Mouse (Mus musculus): ENCODE data around the gene Fancc. TPM values are rescaled to one million over a fixed set of nuclear protein-coding genes. Genes with fewer than 3 reads are reported as not detected.

The Fancc gene
- polyA plus RNA-seq, 1 experiment: 9.7 TPM

GRCm38 (mm10) chr13:63261676-63262075 is 235.4 kb downstream of the Fancc start:
- no peak overlapping the region for H3K27ac ChIP-seq (ENCODE audit: control insufficient read depth, insufficient read depth, low read depth, low read length)
- no peak for TF ChIP-seq POLR2A (IDR thresholded peaks at IDR 0.05; ENCODE audit: control insufficient read depth, low read depth, low read length)
- TF ChIP-seq CTCF (IDR thresholded peaks at IDR 0.05; ENCODE audit: control insufficient read depth, insufficient read depth, insufficient replicate concordance, low read depth, low read length): no peak

DNA sequence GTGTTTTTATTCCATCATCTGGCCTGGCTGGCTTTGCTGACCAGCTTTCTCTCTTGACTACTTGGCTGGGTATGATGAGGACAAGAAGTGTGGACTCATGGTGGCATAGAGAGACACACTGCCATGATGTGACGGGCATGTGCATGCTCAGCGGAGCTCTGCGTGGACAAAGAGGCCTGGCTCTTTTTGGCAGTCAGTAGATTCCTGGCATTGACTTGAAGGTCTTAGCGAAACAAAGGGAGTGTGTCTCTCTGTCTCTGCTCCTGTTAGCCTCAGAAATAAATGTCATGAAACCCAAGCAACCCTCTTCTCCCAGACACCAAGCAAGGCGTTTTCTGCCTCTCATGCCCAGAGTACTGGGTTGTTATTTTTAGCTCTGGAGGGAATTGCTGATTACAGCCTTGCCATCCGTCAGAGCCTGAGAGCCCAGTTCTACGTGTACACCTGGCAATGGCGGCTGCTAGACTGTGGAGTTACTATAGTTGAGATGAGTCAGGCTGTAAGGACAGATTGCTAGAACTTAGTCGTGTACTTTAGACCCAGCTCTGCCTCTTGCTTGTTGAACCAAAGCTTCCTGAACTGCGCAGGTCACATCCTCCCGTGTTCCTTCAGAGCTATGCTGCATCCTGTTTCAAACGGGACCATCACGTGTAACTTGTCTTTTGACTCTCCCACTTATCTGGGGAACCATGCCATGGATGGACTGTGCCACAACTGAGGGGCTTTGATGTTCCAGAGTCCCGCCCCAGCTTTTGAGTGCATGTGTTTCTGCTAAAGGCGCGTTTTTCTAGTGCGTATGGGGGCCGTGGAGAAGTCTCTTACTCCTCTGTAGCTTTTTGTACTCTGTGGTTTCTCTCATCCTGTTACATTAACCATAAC is 236.1 kb downstream of the Fancc start:
- Histone ChIP-seq H3K36me3 (ENCODE audit: control insufficient read depth, insufficient read depth, low read length) (no peaks in the 10 kb centered on the region), H3K4me1 (ENCODE audit: control insufficient read depth, insufficient read depth, low read length) (peaks cover 2% of the 10 kb centered on the region; the same call in 1 of the 2 replicates), H3K27ac (ENCODE audit: control insufficient read depth, insufficient read depth, low read depth, low read length) (no peak overlapping the region), H3K4me3 (ENCODE audit: control insufficient read depth, low read depth, low read length) (no peak overlapping the region), H3K27me3 (ENCODE audit: control insufficient read depth, insufficient read depth, low read length) (no peaks in the 10 kb centered on the region)
- TF ChIP-seq CTCF (IDR thresholded peaks at IDR 0.05; ENCODE audit: control insufficient read depth, insufficient read depth, insufficient replicate concordance, low read depth, low read length): no peak
- no peak for TF ChIP-seq POLR2A (IDR thresholded peaks at IDR 0.05; ENCODE audit: control insufficient read depth, low read depth, low read length)

More at GRCm38 (mm10) chr13:63261676-63262075, 235.4 kb downstream of the Fancc start:
- no peaks in the 10 kb centered on the region; the same call in 1 of the 2 replicates for H3K4me1 ChIP-seq (ENCODE audit: control insufficient read depth, insufficient read depth, low read length)
- H3K27me3 ChIP-seq (ENCODE audit: control insufficient read depth, insufficient read depth, low read length): no peaks in the 10 kb centered on the region
- H3K36me3 ChIP-seq (ENCODE audit: control insufficient read depth, insufficient read depth, low read length): no peaks in the 10 kb centered on the region
- H3K4me3 ChIP-seq (ENCODE audit: control insufficient read depth, low read depth, low read length): no peak overlapping the region

DNA sequence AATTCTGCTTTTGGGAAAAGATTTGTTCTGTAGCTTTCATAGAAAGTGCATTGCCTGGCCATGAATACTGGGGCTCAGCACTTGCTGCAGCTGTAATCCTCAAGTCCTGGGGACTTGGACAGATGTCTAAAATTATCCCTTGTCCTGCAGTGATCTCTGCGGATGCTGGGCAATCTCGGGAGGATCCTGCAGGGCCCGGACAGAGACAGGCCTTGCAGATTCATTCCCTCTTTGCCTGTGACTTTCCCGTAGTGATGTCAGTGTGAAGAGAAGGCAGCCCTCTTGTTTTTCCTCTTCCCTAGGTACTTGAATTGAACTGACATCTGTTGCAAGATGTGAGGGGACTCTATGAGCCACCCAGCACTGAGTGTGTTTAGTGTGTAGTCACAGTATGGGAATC is 236.9 kb downstream of the Fancc start:
- Histone ChIP-seq H3K36me3 (ENCODE audit: control insufficient read depth, insufficient read depth, low read length) (no peaks in the 10 kb centered on the region), H3K27me3 (ENCODE audit: control insufficient read depth, insufficient read depth, low read length) (no peaks in the 10 kb centered on the region), H3K4me1 (ENCODE audit: control insufficient read depth, insufficient read depth, low read length) (peaks cover 5% of the 10 kb centered on the region), H3K4me3 (ENCODE audit: control insufficient read depth, low read depth, low read length) (no peak overlapping the region), H3K27ac (ENCODE audit: control insufficient read depth, insufficient read depth, low read depth, low read length) (no peak overlapping the region)
- TF ChIP-seq POLR2A (IDR thresholded peaks at IDR 0.05; ENCODE audit: control insufficient read depth, low read depth, low read length): no peak
- no peak for TF ChIP-seq CTCF (IDR thresholded peaks at IDR 0.05; ENCODE audit: control insufficient read depth, insufficient read depth, insufficient replicate concordance, low read depth, low read length)

DNA sequence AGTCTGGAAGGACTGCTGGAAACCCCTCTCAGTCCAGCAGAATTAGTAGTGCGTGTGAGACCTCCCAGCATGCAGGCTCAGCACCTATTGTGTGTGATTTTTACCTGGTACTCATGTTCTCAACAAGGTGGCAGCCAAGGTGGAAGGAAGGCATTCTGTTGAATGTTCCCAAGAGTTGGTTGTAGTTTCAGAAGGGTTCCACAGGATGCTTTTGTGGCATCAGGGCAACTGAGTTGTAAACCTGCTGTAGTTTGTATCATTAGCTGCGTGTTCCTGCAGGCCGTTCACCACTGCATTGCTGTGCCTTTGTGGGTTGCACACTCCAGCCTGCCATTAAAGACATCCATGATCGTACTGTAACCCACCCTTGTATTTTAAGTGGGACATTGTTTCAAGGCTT is 238.4 kb downstream of the Fancc start:
- Histone ChIP-seq H3K4me3 (ENCODE audit: control insufficient read depth, low read depth, low read length) (no peak overlapping the region), H3K27ac (ENCODE audit: control insufficient read depth, insufficient read depth, low read depth, low read length) (no peak overlapping the region), H3K4me1 (ENCODE audit: control insufficient read depth, insufficient read depth, low read length) (peaks cover 5% of the 10 kb centered on the region), H3K36me3 (ENCODE audit: control insufficient read depth, insufficient read depth, low read length) (no peaks in the 10 kb centered on the region), H3K27me3 (ENCODE audit: control insufficient read depth, insufficient read depth, low read length) (no peaks in the 10 kb centered on the region)
- TF ChIP-seq POLR2A (IDR thresholded peaks at IDR 0.05; ENCODE audit: control insufficient read depth, low read depth, low read length) (no peak), CTCF (IDR thresholded peaks at IDR 0.05; ENCODE audit: control insufficient read depth, insufficient read depth, insufficient replicate concordance, low read depth, low read length) (no peak)

- H3K27ac ChIP-seq (ENCODE audit: control insufficient read depth, insufficient read depth, low read depth, low read length): no peak overlapping the region
These were observed 238.9 kb downstream of the Fancc start for GRCm38 (mm10) chr13:63258167-63258582.

GRCm38 (mm10) chr13:63256807-63257206 is 240.3 kb downstream of the Fancc start:
- no peaks in the 10 kb centered on the region for H3K27me3 ChIP-seq (ENCODE audit: control insufficient read depth, insufficient read depth, low read length)
- H3K4me3 ChIP-seq (ENCODE audit: control insufficient read depth, low read depth, low read length): no peak overlapping the region
- peaks cover 5% of the 10 kb centered on the region for H3K4me1 ChIP-seq (ENCODE audit: control insufficient read depth, insufficient read depth, low read length)
- H3K36me3 ChIP-seq (ENCODE audit: control insufficient read depth, insufficient read depth, low read length): no peaks in the 10 kb centered on the region
- H3K27ac ChIP-seq (ENCODE audit: control insufficient read depth, insufficient read depth, low read depth, low read length): no peak overlapping the region
- peak; percentile 19; the same call in 1 of the 2 replicates for TF ChIP-seq CTCF (IDR thresholded peaks at IDR 0.05; ENCODE audit: control insufficient read depth, insufficient read depth, insufficient replicate concordance, low read depth, low read length)
- TF ChIP-seq POLR2A (IDR thresholded peaks at IDR 0.05; ENCODE audit: control insufficient read depth, low read depth, low read length): no peak

More at GRCm38 (mm10) chr13:63258167-63258582, 238.9 kb downstream of the Fancc start:
- Histone ChIP-seq H3K4me1 (ENCODE audit: control insufficient read depth, insufficient read depth, low read length) (peaks cover 5% of the 10 kb centered on the region), H3K27me3 (ENCODE audit: control insufficient read depth, insufficient read depth, low read length) (no peaks in the 10 kb centered on the region), H3K36me3 (ENCODE audit: control insufficient read depth, insufficient read depth, low read length) (no peaks in the 10 kb centered on the region), H3K4me3 (ENCODE audit: control insufficient read depth, low read depth, low read length) (no peak overlapping the region)
- TF ChIP-seq CTCF (IDR thresholded peaks at IDR 0.05; ENCODE audit: control insufficient read depth, insufficient read depth, insufficient replicate concordance, low read depth, low read length) (no peak), POLR2A (IDR thresholded peaks at IDR 0.05; ENCODE audit: control insufficient read depth, low read depth, low read length) (no peak)

DNA sequence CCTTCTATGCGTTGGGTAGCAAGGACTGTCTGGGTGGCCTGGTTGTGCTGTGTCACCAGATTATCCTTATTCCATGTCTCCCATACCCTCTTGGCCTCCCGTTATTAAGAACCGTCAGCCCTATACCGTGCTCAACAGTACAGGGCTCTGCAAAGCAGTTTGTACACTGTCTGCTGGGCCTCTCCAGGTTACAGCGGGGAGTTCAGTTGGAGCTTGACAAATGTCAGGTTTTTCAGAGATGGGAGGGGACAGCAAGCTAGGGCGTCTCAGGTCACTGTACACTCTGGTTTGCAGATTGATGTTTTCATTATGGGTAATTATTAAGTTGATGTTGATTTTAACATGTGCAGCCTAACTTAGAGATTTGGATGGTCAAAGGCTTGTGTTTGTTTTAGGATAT is 240.9 kb downstream of the Fancc start:
- Histone ChIP-seq H3K4me3 (ENCODE audit: control insufficient read depth, low read depth, low read length) (no peak overlapping the region), H3K27ac (ENCODE audit: control insufficient read depth, insufficient read depth, low read depth, low read length) (no peak overlapping the region)

More for the DNA sequence above, 240.9 kb downstream of the Fancc start:
- Histone ChIP-seq H3K36me3 (ENCODE audit: control insufficient read depth, insufficient read depth, low read length) (no peaks in the 10 kb centered on the region), H3K27me3 (ENCODE audit: control insufficient read depth, insufficient read depth, low read length) (no peaks in the 10 kb centered on the region), H3K4me1 (ENCODE audit: control insufficient read depth, insufficient read depth, low read length) (peaks cover 5% of the 10 kb centered on the region)
- TF ChIP-seq CTCF (IDR thresholded peaks at IDR 0.05; ENCODE audit: control insufficient read depth, insufficient read depth, insufficient replicate concordance, low read depth, low read length) (no peak), POLR2A (IDR thresholded peaks at IDR 0.05; ENCODE audit: control insufficient read depth, low read depth, low read length) (no peak)

Data from testis, adult 2 months (tissue).